Mouse (Mus musculus) cerebellum, postnatal 36 days (tissue): ENCODE measurements around the gene Angptl8.

Experiments
- DNase-seq, 2 experiments: peaks; one replicate each; pipeline ENCODE4 v3.0.0; 2021 to 2022; ENCODE audit warnings: mixed read lengths in 2 of 2

Angptl8 gene

GRCm38 (mm10) chr9:21818125-21818524 lies 17.2 kb upstream of the Angptl8 start:
- no peak for DNase-seq

DNA sequence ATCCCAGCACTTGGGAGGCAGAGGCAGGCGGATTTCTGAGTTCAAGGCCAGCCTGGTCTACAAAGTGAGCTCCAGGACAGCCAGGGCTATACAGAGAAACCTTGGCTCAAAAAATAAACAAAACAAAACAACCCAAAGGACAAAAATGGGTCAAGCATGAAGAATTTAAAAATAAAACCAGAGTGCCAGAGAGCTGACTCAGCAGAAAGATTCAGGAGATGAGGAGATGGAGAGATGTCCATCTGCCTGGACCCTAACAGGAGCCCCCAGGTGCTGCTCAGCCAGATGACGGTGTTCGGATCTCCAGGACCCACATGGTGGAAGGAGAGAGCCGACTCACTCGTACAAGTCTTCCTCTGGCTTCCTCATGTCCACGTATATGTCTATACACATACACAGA lies 16.7 kb upstream of the Angptl8 start:
- no peak for DNase-seq

- DNase-seq: peak; percentile 48 to 54
Measured at GRCm38 (mm10) chr9:21819181-21819729, 16.1 kb upstream of the Angptl8 start.

DNA sequence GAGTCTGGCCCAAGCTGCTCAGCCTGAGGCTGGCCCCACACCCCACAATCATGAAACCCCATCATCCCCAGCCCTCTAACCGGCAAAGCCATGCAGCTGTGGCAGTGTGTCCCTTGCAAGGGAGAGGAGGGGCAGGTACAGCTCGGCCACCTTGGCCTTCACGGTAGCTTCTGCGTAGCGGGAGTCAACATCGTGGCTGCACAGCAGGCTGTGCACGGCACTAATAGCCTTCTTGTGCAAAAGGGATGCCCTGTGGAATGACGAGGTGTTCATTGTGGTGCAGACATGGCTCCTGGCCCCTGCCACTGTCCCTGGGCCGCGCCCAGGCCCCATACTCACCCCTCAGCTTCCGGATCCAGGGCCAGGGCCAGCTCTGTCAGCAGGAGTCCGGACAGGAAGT lies 15.1 kb upstream of the Angptl8 start:
- no peak for DNase-seq

- no peak for DNase-seq
Measured at GRCm38 (mm10) chr9:21822686-21823085, 12.6 kb upstream of the Angptl8 start.

GRCm38 (mm10) chr9:21823957-21824356 lies 11.4 kb upstream of the Angptl8 start:
- no peak for DNase-seq

DNA sequence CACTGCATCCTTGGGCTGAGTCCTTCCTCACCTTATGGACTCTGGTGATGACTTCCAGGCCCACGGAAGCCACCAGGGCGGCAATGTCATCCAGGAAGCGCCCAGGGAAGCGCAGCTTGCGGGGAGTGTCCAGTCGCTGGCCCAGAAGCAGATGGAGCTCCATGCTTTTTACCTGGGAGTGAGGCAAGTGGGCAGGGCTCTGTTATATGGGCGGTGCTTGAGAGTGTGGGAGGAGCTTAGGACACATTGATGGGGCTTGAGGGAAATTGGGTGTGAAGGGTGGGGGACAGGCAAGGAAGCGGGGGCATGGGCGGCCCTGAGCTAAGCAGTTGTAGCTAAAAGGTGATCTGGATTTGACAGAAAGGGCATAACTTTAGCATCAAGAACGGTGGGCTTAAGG lies 10.9 kb upstream of the Angptl8 start:
- DNase-seq: no peak

DNA sequence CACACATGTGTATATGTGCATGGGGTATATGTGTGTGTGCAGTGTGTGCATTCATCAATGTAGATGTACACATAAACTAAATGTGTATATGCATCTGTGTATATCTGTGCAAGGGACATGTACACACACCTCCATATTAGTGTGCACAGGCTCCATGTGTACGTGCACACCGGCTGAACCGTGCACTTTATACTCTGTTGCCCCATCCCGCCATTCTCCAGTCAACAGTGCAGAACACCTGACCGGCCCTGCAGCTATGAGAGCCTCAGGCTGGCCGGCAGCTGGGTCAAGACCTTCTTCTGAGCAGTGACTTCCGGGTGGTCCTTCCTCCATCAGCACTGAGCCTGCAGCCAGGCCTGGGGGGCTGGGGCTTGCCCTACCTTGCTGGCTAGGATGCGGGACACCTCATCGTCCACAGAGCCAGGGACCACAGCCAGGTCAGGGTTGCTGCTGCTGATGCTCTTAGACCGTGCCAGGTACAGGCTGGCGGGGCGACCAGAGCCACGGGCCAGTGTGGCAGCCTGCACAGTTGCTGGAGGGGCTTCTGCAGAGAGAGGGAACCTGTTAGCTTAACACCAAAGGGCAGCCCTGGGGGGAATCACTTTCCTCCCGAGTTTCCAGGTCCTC lies 5.4 kb upstream of the Angptl8 start:
- no peak for DNase-seq

GRCm38 (mm10) chr9:21830461-21830850 lies 4.9 kb upstream of the Angptl8 start:
- no peak for DNase-seq

- DNase-seq: no peak
Measured at GRCm38 (mm10) chr9:21830936-21831335, 4.4 kb upstream of the Angptl8 start.

DNA sequence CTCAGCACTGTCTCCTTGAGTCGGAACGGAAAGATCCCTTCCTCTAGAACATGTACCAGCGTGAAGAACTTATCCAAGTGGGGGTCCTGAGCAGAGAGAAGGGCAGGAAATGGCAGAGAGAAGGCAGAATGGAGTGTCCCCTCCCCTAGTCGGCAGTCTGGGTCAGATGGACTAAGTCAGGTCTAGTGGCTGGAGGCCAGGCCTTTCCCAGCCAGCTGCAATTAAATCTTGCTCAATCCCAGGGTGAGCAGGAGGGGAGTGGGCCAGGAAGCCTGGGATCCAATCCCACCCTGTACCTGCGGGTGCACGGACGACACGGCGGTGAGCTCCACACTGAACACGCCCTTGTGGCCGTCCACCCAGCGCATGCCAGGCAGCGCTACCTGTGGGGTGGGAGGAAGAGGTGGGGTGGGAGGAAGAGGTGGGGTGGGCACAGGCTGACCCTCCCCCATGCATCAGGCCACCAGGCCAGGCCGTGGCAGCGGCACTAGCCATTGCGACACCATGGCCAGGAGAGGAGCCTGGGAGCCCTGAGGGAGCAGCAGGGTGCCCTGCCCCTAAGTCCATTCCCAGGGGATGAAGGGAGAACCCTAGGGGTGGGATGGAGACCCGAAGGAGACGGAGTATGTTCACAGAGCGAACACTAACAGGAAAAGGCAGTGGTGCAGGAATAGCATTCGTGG lies 3.6 kb upstream of the Angptl8 start:
- DNase-seq: no peak

DNA sequence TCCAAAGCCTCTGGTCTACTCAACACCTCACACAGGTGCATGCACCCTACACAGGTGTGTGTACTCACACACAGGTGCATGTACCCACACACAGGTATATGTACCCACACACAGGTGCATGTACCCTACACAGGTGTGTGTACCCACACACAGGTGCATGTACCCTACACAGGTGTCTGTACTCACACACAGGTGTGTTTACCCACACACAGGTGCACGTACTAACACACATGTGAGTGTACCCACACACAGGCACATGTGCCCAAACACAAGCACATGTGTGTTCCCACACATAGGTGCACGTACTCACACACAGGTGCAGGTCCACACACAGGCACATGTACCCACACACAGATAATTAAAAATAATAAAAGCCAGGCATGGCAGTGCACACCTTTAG lies 2.4 kb downstream of the Angptl8 start:
- no peak for DNase-seq

GRCm38 (mm10) chr9:21840115-21840787 lies 4.9 kb downstream of the Angptl8 start:
- peak; percentile 43 to 52 for DNase-seq

- no peak for DNase-seq
Measured at GRCm38 (mm10) chr9:21841340-21841739, 6.0 kb downstream of the Angptl8 start.

GRCm38 (mm10) chr9:21842391-21842790 lies 7.1 kb downstream of the Angptl8 start:
- DNase-seq: no peak

DNA sequence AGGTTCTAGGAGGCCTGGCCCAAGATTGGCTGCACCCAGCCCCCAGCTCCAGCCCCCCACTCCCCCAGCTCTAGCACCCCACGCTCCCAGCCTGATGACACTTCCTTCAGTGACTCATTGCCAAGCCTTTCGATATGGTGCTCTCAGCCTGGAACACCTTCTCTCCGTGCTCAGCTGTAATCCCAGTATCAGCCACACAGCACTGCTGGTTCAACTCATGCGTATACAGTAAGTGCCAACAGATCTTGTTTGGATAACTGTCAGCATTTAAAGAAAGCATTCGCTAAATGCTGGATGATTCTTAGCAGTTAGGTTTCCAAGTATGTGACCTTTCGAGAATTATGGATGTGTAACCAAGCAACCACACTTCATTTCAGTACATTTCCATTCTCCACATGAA lies 7.8 kb downstream of the Angptl8 start:
- DNase-seq: no peak

- no peak for DNase-seq
Measured at GRCm38 (mm10) chr9:21845381-21846080, 10.2 kb downstream of the Angptl8 start.

GRCm38 (mm10) chr9:21846755-21847341 lies 11.5 kb downstream of the Angptl8 start:
- no peak for DNase-seq

DNA sequence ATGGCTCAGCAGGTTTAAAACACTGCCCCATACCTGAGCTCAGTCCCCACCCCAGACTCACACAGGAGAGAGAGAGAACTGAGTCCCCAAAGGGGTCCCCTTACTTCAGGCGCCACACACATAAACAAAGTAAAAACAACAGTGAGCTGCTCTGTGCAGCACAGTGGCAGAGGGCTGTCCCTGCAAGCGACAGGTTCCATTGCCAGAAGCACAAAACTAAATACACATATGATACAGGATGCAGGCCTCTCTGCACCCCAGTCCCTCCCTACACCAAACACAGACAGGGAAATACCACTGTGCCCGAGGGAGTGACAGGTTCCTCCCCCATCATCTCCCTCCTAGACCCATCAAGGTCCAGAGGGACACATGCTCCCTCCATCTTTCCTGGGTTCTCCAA lies 12.1 kb downstream of the Angptl8 start:
- DNase-seq: no peak

- DNase-seq: no peak
Measured at GRCm38 (mm10) chr9:21847926-21848325, 12.6 kb downstream of the Angptl8 start.

DNA sequence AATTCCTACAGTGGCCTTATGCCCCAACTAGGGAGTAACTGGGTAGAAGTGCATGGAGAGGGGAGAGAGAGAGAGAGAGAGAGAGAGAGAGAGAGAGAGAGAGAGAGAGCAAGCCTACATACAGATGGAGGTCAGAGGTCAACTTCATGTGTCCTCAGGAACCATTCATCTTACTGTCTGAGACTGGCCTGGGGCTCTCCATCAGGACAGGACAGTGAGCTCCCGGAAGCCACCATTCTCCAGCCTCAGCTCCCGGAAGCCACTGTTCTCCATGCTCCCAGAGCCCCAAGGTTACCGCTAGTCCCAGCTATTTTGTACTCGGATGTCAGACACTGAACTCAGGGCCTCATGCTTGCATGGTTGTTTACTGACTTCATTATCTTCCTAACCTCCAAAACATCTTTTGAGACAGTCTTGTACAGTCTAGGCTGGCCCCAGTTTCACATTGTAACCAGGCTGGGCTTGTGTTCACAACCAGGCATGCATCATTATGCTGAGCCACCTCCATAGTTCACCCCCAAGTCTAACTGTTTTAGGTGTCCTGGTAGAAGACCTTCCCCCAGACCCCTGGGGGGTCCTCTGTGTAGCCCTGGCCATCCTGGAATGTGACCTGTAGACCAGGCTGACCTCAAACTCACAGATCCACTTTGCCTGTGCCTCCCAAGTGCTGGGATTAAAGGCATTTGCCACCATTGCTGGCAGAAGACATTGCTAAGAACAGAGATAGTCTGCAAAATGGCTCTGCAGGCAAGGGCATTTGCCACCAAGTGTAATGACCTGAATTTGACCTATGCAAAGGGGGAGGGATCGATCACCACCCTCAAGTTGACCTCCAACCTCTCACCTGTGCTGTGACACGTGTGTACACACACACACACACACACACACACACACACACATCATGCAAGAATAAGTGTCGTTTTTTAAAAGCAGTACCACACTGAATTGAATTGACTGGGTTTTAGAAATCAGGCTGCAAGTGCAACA lies 14.7 kb downstream of the Angptl8 start:
- DNase-seq: no peak

- DNase-seq: no peak
Measured at GRCm38 (mm10) chr9:21851084-21851483, 15.8 kb downstream of the Angptl8 start.
